Mouse (Mus musculus) kidney, postnatal 36 days (tissue): Measurements from ENCODE around the gene Daam2.

Source experiments
- DNase-seq, 2 experiments: peaks; one replicate each; pipeline ENCODE4 v3.0.0; 2021 to 2022; ENCODE audit warnings: mixed read lengths in 2 of 2

Gene Daam2

GRCm38 (mm10) chr17:49530215-49530614 is 33.9 kb downstream of the Daam2 start:
- DNase-seq, result peak; percentile 50 to 78

- peak in 1 of 2 experiments; percentile 38 for DNase-seq
Observed at GRCm38 (mm10) chr17:49528503-49529205, 35.5 kb downstream of the Daam2 start.

GRCm38 (mm10) chr17:49528033-49528432 is 36.1 kb downstream of the Daam2 start:
- DNase-seq, result no peak

- DNase-seq, result no peak
Observed at GRCm38 (mm10) chr17:49526566-49526965, 37.6 kb downstream of the Daam2 start.

- no peak for DNase-seq
Observed at GRCm38 (mm10) chr17:49525911-49526310, 38.2 kb downstream of the Daam2 start.

- DNase-seq, result no peak
Observed at GRCm38 (mm10) chr17:49524584-49524983, 39.6 kb downstream of the Daam2 start.

- no peak for DNase-seq
Observed at GRCm38 (mm10) chr17:49522435-49522834, 41.7 kb downstream of the Daam2 start.

GRCm38 (mm10) chr17:49522002-49522401 is 42.1 kb downstream of the Daam2 start:
- DNase-seq, result no peak

- no peak for DNase-seq
Observed at GRCm38 (mm10) chr17:49520674-49521073, 43.5 kb downstream of the Daam2 start.

GRCm38 (mm10) chr17:49519576-49520247 is 44.4 kb downstream of the Daam2 start:
- DNase-seq, result no peak

- no peak for DNase-seq
Observed at GRCm38 (mm10) chr17:49517091-49517490, 47.1 kb downstream of the Daam2 start.

- no peak for DNase-seq
Observed at GRCm38 (mm10) chr17:49515678-49516077, 48.5 kb downstream of the Daam2 start.

GRCm38 (mm10) chr17:49515141-49515540 is 49.0 kb downstream of the Daam2 start:
- no peak for DNase-seq

- DNase-seq, result peak; percentile 43 to 51
Observed at GRCm38 (mm10) chr17:49512671-49513085, 51.5 kb downstream of the Daam2 start.

GRCm38 (mm10) chr17:49509431-49509830 is 54.7 kb downstream of the Daam2 start:
- DNase-seq, result no peak

- DNase-seq, result no peak
Observed at GRCm38 (mm10) chr17:49503246-49503900, 60.8 kb downstream of the Daam2 start.

GRCm38 (mm10) chr17:49500234-49500633 is 63.9 kb downstream of the Daam2 start:
- peak in 1 of 2 experiments; percentile 35 for DNase-seq

GRCm38 (mm10) chr17:49499635-49500034 is 64.5 kb downstream of the Daam2 start:
- DNase-seq, result no peak

GRCm38 (mm10) chr17:49498169-49498568 is 66.0 kb downstream of the Daam2 start:
- DNase-seq, result no peak

- DNase-seq, result no peak
Observed at GRCm38 (mm10) chr17:49493276-49493675, 70.9 kb downstream of the Daam2 start.

GRCm38 (mm10) chr17:49489098-49489497 is 75.0 kb downstream of the Daam2 start:
- DNase-seq, result no peak

GRCm38 (mm10) chr17:49484435-49484834 is 79.7 kb downstream of the Daam2 start:
- no peak for DNase-seq

- no peak for DNase-seq
Observed at GRCm38 (mm10) chr17:49481876-49482275, 82.3 kb downstream of the Daam2 start.

- DNase-seq, result peak; percentile 60 to 71
Observed at GRCm38 (mm10) chr17:49477370-49477769, 86.8 kb downstream of the Daam2 start.
